Mouse (Mus musculus): Measurements from ENCODE around the gene Anxa6.

GRCm38 (mm10) chr11:55013802-55014201, 19.4 kb downstream of the Anxa6 start:
- TF ChIP-seq POLR2A (IDR thresholded peaks at IDR 0.05; ENCODE audit: borderline replicate concordance, control insufficient read depth, low read depth, low read length) (no peak), CTCF (IDR thresholded peaks at IDR 0.05; ENCODE audit: control insufficient read depth, insufficient read depth, low read length) (no peak)
